Mouse (Mus musculus) left cerebral cortex, postnatal 14 days (tissue): ENCODE measurements around the gene Fubp3. TPM values are rescaled to one million over a fixed set of nuclear protein-coding genes. Genes with fewer than 3 reads are reported as not detected.

ENCODE experiments used
- DNase-seq, 2 experiments: peaks; one replicate each; pipeline ENCODE4 v3.0.0; 2021 to 2022; ENCODE audit warnings: low spot score in 2 of 2, mixed read lengths in 1 of 2
- intact Hi-C: fragments of 180-260 bp; cut with DNase I; formaldehyde crosslinking; loops from one replicate; pipeline ENCODE4 v1.15.1; 2025
- microRNA-seq, 2 experiments: library from miRNA; unstranded; fragments of <30 nt; microRNA quantifications; one replicate each; pipeline ENCODE4 v1.2.0; 2022
- total RNA-seq, 2 experiments: library from RNA; stranded (reverse); gene quantifications; 2 replicates each; pipeline ENCODE4 v1.2.3; 2021

Fubp3 gene
- total RNA-seq, 2 experiments from 2014 or later, result 45.7 to 50.4 TPM

DNA sequence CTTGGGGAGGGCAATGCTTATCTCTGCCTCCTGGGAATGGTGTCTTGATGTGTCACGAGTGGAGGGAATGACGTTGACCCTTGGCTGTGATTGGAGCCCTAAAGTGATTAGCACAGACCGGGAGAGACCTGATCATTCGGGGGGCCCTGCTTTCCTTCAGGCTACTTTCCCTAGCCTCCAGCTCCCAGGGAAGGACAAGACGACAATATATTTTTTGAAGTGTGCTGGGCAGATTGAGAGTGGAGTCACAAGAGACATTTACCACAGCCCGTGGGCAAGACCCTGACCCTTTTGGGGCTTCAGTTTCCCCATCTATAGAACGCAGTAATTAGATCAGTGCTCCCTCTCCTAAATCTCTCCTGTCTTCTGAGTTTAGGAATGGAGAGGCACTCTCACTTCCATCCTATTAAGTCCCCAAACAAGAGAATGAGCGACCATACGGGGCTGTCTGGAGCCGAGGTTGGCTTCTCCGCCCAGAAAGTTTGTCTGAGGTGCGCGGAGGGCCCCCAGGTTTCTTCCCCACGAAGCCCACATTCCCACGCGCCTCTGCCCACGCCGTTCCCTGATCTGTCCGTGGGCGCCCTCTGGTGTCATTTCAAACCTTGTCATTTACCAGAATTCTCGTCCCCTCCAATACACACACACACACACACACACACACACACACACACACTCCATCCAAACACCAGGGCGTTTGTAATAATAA, 82.6 kb downstream of the Fubp3 start:
- peak; percentile 58 to 79 for DNase-seq
- intact Hi-C loops, result loop anchor here (1.0 kb wide), 1 partner anchor 172 kb away; no protein-coding TSS in a partner anchor

DNA sequence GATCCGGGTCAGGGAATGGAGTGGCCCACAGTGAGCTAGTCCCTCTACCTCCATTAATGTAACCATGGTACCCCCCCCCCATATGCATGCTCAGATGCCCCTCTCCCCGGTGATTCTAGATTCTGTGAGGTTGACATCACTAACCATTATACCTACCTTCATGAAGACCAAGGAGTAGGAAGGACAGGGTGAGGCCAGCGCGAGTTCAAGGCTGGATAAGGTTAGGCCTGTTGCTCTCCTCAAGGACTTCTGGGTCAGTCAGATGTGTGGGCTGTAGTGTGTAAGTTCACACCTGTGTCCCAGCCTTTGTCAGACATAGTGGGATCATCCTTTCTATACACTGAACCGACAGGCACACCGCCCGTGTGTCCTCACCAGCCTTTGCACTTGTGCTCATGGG, 83.9 kb downstream of the Fubp3 start:
- no peak for DNase-seq
- intact Hi-C loops, result no loop called here

DNA sequence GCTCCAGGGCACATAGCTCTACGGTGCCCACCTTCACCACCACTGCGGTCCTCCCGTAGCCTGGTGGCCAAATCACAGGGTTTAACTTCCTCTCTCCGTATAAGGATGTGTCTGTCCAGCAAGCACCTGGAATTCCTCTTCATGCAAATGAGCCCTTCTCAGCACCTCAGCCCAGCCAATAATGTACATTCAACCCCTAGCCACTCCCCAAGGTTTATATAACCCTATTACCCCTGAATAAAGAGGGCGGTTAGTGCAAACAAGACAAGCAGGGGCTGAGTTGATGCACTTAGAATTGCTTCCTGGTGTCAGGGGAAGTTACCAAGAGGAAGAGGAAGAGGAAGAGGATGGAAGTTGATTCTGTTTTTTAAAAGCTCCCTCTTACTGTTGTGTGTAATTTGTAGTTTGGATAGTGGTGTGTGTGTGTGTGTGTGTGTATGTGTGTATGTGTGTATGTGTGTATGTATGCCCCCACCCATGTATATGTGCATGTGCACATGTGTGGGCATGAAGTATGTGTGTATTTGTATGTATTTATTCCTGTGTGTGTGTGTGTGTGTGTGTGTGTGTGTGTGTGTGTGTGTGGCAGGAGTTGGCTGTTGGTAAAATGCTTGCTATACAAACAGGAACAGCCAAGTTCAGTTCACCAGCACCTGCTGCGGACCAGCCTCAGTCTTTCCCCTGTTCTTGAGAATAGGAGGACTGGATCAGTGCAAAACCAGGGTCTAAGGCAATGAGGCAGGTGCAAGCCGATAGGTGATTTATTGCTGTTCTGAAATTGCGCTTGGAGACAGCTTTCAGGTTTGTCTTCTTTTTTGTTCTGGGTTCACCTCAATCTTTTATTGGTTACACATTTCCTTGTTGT, 90.7 kb downstream of the Fubp3 start:
- intact Hi-C loops, result no loop called here
- no peak for DNase-seq

DNA sequence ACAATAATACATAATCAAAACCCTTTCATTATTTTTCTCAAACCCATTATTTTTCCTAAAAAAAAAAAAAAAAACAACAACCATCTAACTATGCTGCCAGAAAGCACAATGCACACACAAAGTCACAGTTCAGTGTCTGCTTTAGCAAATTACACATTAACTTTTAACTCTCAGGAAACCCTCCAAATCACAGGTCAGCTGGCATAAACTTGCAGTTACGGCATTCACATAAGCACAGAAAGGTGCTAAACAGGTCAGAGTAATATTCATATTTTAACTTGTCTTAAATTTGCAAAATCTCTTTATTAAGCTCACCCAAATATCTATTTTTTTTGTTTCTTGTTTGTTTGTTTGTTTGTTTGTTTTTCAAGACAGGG, 91.3 kb downstream of the Fubp3 start:
- intact Hi-C loops, result no loop called here
- no peak for DNase-seq

Small RNA genes within 50 kb of the gene (microRNA-seq; reads per million reads assigned to microRNA genes)
- 1.0 to 3.2 reads per million in 2 experiments for gene Mir6998

Other genes with a start within 250 kb of the Fubp3 start
- 10 to 100 TPM in 1 of 2 experiments, 1 to 10 TPM in 1; 8.5 to 14.6 TPM for gene Ass1, start 102.4 kb upstream of the Fubp3 start, total RNA-seq
- gene Prdm12, start 67.4 kb downstream of the Fubp3 start, total RNA-seq, result under 1 TPM; 0.13 to 0.66 TPM
- gene Exosc2, start 98.1 kb downstream of the Fubp3 start, total RNA-seq, result 10 to 100 TPM; 21.4 to 24.5 TPM
- gene Abl1, start 115.7 kb downstream of the Fubp3 start, total RNA-seq, result 10 to 100 TPM; 37.4 to 39.6 TPM
- gene Qrfp, start 237.9 kb downstream of the Fubp3 start, total RNA-seq, result not detected